Mouse (Mus musculus): ENCODE data around the gene Zbtb43.

DNA sequence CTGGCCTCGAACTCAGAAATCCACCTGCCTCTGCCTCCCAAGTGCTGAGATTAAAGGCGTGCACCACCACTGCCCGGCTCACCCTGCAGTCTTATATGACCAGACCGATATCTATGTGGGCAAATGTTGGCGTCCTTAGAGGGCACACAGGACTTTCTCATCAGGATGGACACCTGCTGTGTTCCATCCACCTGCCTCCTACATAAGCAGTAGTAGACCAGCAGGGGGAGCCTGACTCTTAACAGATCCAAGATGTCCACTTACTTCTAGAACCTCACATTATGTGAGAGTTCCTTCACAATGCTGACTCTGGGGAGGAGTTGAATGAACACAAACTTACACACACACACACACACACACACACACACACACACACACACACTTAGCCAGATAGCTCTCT, 35.5 kb downstream of the Zbtb43 start:
- TF ChIP-seq CTCF (IDR thresholded peaks at IDR 0.05; ENCODE audit: borderline replicate concordance, insufficient read depth, low read length): peak; percentile 16; the same call in 1 of the 2 replicates
- no peak for TF ChIP-seq POLR2A (IDR thresholded peaks at IDR 0.05; ENCODE audit: low read depth, low read length)
